Mouse (Mus musculus): ENCODE data around the gene Wwc1. TPM values are rescaled to one million over a fixed set of nuclear protein-coding genes. Genes with fewer than 3 reads are reported as not detected.

The Wwc1 gene
- polyA plus RNA-seq (2015; fragmentation: Nextera tagmentation; extraction: Ambion mirVana) = 2.0 and 2.8 TPM in 2 replicates

DNA sequence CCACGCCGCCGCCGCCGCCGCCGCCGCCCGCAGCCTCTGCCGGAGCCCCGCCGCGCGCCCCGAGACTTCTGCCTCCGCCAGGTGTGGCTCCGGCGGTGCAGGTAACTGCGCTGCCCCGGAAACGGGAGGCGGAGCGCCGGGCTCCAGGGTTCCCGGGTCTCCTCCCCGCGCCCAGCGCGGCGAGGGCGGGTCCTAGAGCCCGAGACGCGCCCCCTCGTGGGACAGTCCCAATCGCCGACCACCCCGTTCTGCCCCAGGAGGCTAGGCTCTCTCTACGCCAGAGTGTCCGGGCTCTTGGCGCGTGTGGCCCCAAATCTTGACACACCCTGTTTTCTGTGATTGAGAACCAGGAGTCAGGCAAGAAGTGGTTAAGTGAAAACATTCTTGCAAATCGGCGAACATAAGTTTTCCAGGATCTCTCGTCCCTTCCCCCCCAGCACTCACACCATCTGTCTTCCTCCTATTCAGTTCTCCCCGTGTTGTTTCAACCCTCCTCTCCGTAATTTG, at the start of gene Wwc1:
Gene Wwc1 (minus strand): TSS at position 117 of the 507 bp plus-strand sequence.
- no peak within 1 kb of the TSS for H3K27ac ChIP-seq (replicated peaks)

DNA sequence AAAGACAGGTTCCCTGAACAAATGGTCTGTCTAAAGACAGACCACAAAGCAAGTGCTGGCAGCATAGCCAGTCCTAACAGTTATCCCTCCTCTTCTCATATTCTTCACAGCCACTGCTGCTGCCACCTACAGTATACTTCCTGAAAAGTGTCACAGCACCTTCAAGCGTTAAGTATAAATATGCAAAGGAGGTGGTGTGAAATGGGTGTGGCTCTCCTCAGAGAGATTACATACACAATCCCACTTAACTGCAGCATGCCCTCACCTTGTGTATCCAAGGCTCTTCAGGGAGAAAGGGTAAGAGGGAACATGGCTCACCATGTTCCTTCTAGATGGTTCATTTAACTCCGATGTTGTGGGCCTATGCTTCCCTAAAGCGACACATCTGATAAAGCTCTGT, 39.7 kb upstream of the Wwc1 start:
- H3K27ac ChIP-seq (replicated peaks) = no peak overlapping the region
- WGBS (ENCODE audit: insufficient replicate concordance) = 47% methylated on average over 3 of the region's 3 CpGs
- no peaks in the 10 kb centered on the region for H3K36me3 ChIP-seq (replicated peaks)
- H3K9ac ChIP-seq = no peak overlapping the region
- no peak overlapping the region for H3K4me2 ChIP-seq
- no peaks in the 10 kb centered on the region for H3K9me3 ChIP-seq (replicated peaks)
- no peaks in the 10 kb centered on the region for H3K4me1 ChIP-seq (replicated peaks)
- H3K4me3 ChIP-seq (replicated peaks) = no peak overlapping the region
- ATAC-seq (ENCODE audit: insufficient read depth) = no peak
- no peaks in the 10 kb centered on the region for H3K27me3 ChIP-seq

More for the DNA sequence above, at the start of gene Wwc1:
- H3K9ac ChIP-seq = no peak within 1 kb of the TSS; the same call in 1 of the 2 replicates
- H3K4me2 ChIP-seq = peak within 1 kb of the TSS; percentile 52
- under 1% methylated on average over 34 of the region's 47 CpGs for WGBS (ENCODE audit: insufficient replicate concordance)
- peak within 1 kb of the TSS; percentile 53 for H3K4me3 ChIP-seq (replicated peaks)
- peaks cover 3% of the 10 kb centered on the region; the same call in 1 of the 2 replicates for H3K4me1 ChIP-seq (replicated peaks)
- no peaks in the 10 kb centered on the region for H3K9me3 ChIP-seq (replicated peaks)
- H3K36me3 ChIP-seq (replicated peaks) = no peaks in the 10 kb centered on the region
- peak; percentile 70 for ATAC-seq (ENCODE audit: insufficient read depth)
- H3K27me3 ChIP-seq = peaks cover 49% of the 10 kb centered on the region

- ATAC-seq (ENCODE audit: insufficient read depth) = no peak
- Histone ChIP-seq H3K4me1 (replicated peaks) (no peaks in the 10 kb centered on the region), H3K4me3 (replicated peaks) (no peak overlapping the region), H3K9me3 (replicated peaks) (no peaks in the 10 kb centered on the region), H3K27ac (replicated peaks) (no peak overlapping the region), H3K9ac (no peak overlapping the region), H3K4me2 (no peak overlapping the region), H3K36me3 (replicated peaks) (no peaks in the 10 kb centered on the region), H3K27me3 (no peaks in the 10 kb centered on the region)
- WGBS (ENCODE audit: insufficient replicate concordance) = 35% methylated on average over 4 of the region's 4 CpGs
Observed at GRCm38 (mm10) chr11:36013179-36013578, 32.9 kb upstream of the Wwc1 start.

- Histone ChIP-seq H3K4me3 (replicated peaks) (no peak overlapping the region), H3K9ac (no peak overlapping the region), H3K27ac (replicated peaks) (no peak overlapping the region), H3K27me3 (no peaks in the 10 kb centered on the region), H3K4me2 (no peak overlapping the region), H3K4me1 (replicated peaks) (no peaks in the 10 kb centered on the region), H3K36me3 (replicated peaks) (no peaks in the 10 kb centered on the region), H3K9me3 (replicated peaks) (no peaks in the 10 kb centered on the region)
- ATAC-seq (ENCODE audit: insufficient read depth) = no peak
- whole genome bisulfite sequencing (ENCODE audit: insufficient replicate concordance) = 71% methylated on average over 11 of the region's 11 CpGs
Observed at GRCm38 (mm10) chr11:36009281-36010208, 29.2 kb upstream of the Wwc1 start.

- Histone ChIP-seq H3K27ac (replicated peaks) (no peak overlapping the region), H3K4me1 (replicated peaks) (peaks cover 10% of the 10 kb centered on the region), H3K4me3 (replicated peaks) (no peak overlapping the region), H3K27me3 (peaks cover 16% of the 10 kb centered on the region), H3K9ac (no peak overlapping the region), H3K36me3 (replicated peaks) (no peaks in the 10 kb centered on the region), H3K4me2 (no peak overlapping the region), H3K9me3 (replicated peaks) (no peaks in the 10 kb centered on the region)
- WGBS (ENCODE audit: insufficient replicate concordance) = 40% methylated on average over 4 of the region's 4 CpGs
- no peak for ATAC-seq (ENCODE audit: insufficient read depth)
Observed at GRCm38 (mm10) chr11:36002900-36003299, 22.6 kb upstream of the Wwc1 start.

- H3K4me2 ChIP-seq = peak overlapping the region; percentile 50
Observed at GRCm38 (mm10) chr11:36001282-36001970, 21.1 kb upstream of the Wwc1 start.

DNA sequence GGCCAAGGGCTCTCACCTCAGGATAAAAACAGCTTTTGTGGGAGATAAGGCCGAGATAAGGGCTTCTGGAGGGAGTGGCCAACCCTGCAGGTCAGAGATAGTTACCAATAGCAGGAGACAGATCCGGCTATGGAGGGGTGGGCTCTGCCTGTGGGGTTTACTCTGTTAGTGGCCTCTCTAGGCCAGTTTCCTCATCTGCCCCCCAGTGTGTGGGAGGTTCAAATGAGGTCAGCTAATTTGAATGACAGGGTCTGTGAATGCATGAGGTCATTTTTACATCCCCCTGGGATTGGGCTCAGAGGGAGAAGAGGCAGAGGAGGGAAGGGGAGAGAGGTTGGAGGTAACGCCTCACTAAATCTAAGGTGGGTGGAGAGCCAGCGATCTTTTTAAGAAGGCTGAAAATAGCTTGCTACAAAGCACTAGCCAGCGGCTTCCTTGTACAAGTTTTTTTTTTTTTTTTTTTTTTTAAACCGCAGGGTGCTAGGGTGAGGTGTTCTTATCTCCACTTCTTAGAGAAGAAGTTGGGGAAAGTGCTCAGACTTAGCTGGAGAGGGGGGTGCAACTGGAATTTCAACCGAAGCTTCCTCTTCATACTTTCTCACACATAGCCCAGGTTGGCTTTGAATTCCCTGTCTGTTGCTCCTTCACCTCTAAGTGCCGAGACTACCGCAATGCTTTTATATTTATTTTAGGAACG, 20.4 kb upstream of the Wwc1 start:
- peak overlapping the region; percentile 27; the same call in 1 of the 2 replicates for H3K4me3 ChIP-seq (replicated peaks)
- ATAC-seq (ENCODE audit: insufficient read depth) = peak; percentile 40; the same call in 1 of the 2 replicates
- WGBS (ENCODE audit: insufficient replicate concordance) = under 1% methylated on average over 10 of the region's 10 CpGs

More at GRCm38 (mm10) chr11:36001282-36001970, 21.1 kb upstream of the Wwc1 start:
- Histone ChIP-seq H3K27me3 (peaks cover 16% of the 10 kb centered on the region), H3K9me3 (replicated peaks) (no peaks in the 10 kb centered on the region), H3K27ac (replicated peaks) (no peak overlapping the region), H3K9ac (no peak overlapping the region), H3K4me1 (replicated peaks) (peaks cover 10% of the 10 kb centered on the region), H3K36me3 (replicated peaks) (no peaks in the 10 kb centered on the region), H3K4me3 (replicated peaks) (peak overlapping the region; percentile 27; the same call in 1 of the 2 replicates)
- 0 out of 2 replicates have a peak, but pooled peaks have one; percentile 52 for ATAC-seq (ENCODE audit: insufficient read depth)
- 6% methylated on average over 28 of the region's 28 CpGs for WGBS (ENCODE audit: insufficient replicate concordance)

GRCm38 (mm10) chr11:36000038-36000437, 19.7 kb upstream of the Wwc1 start:
- no peaks in the 10 kb centered on the region for H3K9me3 ChIP-seq (replicated peaks)
- H3K4me2 ChIP-seq = no peak overlapping the region
- no peak for ATAC-seq (ENCODE audit: insufficient read depth)
- H3K4me1 ChIP-seq (replicated peaks) = peaks cover 10% of the 10 kb centered on the region
- WGBS (ENCODE audit: insufficient replicate concordance) = 16% methylated on average over 4 of the region's 4 CpGs
- no peak overlapping the region for H3K4me3 ChIP-seq (replicated peaks)
- H3K9ac ChIP-seq = no peak overlapping the region
- peaks cover 16% of the 10 kb centered on the region for H3K27me3 ChIP-seq
- no peak overlapping the region for H3K27ac ChIP-seq (replicated peaks)
- no peaks in the 10 kb centered on the region for H3K36me3 ChIP-seq (replicated peaks)

More for the DNA sequence above, 20.4 kb upstream of the Wwc1 start:
- no peak overlapping the region for H3K9ac ChIP-seq
- no peaks in the 10 kb centered on the region for H3K9me3 ChIP-seq (replicated peaks)
- H3K4me1 ChIP-seq (replicated peaks) = peaks cover 10% of the 10 kb centered on the region
- no peaks in the 10 kb centered on the region for H3K36me3 ChIP-seq (replicated peaks)
- H3K27me3 ChIP-seq = peaks cover 16% of the 10 kb centered on the region
- H3K27ac ChIP-seq (replicated peaks) = no peak overlapping the region
- H3K4me2 ChIP-seq = peak overlapping the region; percentile 50

DNA sequence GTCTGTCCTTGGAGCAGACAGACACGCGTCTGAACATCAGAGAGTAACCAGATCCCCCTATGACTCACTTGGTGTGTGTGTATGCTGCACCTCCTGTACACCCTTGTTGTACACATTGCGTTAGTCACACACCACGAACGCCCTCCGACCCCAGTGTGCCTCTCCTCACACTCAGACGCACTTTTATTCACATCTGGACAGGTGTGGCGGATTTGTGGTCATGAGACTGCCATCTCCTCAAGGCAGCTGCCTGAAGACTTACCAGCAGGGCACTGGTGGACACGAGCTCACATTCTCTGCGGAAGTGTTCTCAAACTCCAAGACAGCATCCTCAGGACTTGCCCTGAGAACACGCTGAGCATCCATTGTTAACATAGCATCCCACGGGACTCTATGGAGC, 17.7 kb upstream of the Wwc1 start:
- 58% methylated on average over 12 of the region's 12 CpGs for WGBS (ENCODE audit: insufficient replicate concordance)
- no peaks in the 10 kb centered on the region for H3K36me3 ChIP-seq (replicated peaks)
- H3K4me1 ChIP-seq (replicated peaks) = peaks cover 10% of the 10 kb centered on the region
- H3K27me3 ChIP-seq = peaks cover 16% of the 10 kb centered on the region
- ATAC-seq (ENCODE audit: insufficient read depth) = no peak
- H3K4me2 ChIP-seq = no peak overlapping the region
- no peak overlapping the region for H3K9ac ChIP-seq
- no peak overlapping the region for H3K27ac ChIP-seq (replicated peaks)
- no peaks in the 10 kb centered on the region for H3K9me3 ChIP-seq (replicated peaks)
- H3K4me3 ChIP-seq (replicated peaks) = no peak overlapping the region

GRCm38 (mm10) chr11:35995310-35995709, 15.0 kb upstream of the Wwc1 start:
- H3K4me2 ChIP-seq = no peak overlapping the region
- H3K36me3 ChIP-seq (replicated peaks) = no peaks in the 10 kb centered on the region
- H3K9ac ChIP-seq = no peak overlapping the region
- H3K27me3 ChIP-seq = peaks cover 7% of the 10 kb centered on the region; the same call in 1 of the 2 replicates
- H3K4me3 ChIP-seq (replicated peaks) = no peak overlapping the region
- H3K9me3 ChIP-seq (replicated peaks) = no peaks in the 10 kb centered on the region
- no peak overlapping the region for H3K27ac ChIP-seq (replicated peaks)
- peaks cover 1% of the 10 kb centered on the region; the same call in 1 of the 2 replicates for H3K4me1 ChIP-seq (replicated peaks)
- no peak for ATAC-seq (ENCODE audit: insufficient read depth)

Data from liver, embryonic 15.5 days (tissue).